Mouse (Mus musculus): ENCODE data around the gene Myo6.

DNA sequence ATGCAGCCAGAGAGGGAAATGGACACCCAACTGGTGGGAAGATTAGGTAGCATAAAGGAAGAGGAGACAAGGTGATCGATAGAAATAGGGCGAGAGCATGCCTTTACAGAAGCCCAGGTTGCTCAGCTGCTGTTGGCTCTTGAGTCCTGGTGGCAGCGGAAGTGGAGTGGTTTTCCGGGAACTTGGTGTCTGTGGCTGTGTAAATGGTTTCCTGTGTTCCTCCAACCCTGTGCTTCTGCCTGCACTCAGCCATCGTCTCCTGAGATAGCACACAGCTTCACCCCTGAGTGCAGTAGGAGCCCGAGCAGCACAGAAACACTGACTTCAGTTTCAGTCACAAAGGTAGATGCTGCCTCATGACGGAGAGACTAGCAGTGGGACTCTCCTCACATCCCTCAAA lies 101.7 kb downstream of the Myo6 start:
- no peak for TF ChIP-seq CTCF (IDR thresholded peaks at IDR 0.05; ENCODE audit: borderline replicate concordance, insufficient read depth, low read depth, low read length)
- TF ChIP-seq POLR2A (IDR thresholded peaks at IDR 0.05; ENCODE audit: borderline replicate concordance, insufficient read depth, low read length), result no peak

Data from cerebellum, adult 2 months (tissue).